Mouse (Mus musculus) heart, embryonic 16.5 days (tissue): ENCODE data around the gene Vrk1. TPM values are rescaled to one million over a fixed set of nuclear protein-coding genes. Genes with fewer than 3 reads are reported as not detected.

Experiments used
- ATAC-seq: fragments of 200-750 bp; cut with Nextera tagmentation; replicated peaks from 2 replicates; pipeline ENCODE4 v1.8.0; 2017; ENCODE audit warnings: moderate number of reproducible peaks; ENCODE audit not compliant: insufficient read depth, low FRiP score; ENCODE audit errors: extremely low read depth
- H3K27ac ChIP-seq: fragments of 300-500 bp; sonication (generic); 2 replicates; pipeline ENCODE4 v1.5.1; 2014; ENCODE audit warnings: mild to moderate bottlenecking, low read length, control low read depth, moderate library complexity
- H3K27me3 ChIP-seq: fragments of 300-500 bp; sonication (generic); 2 replicates; pipeline ENCODE4 v1.6.1; 2014; ENCODE audit warnings: low read length, mixed read lengths; ENCODE audit not compliant: control insufficient read depth, insufficient read depth
- H3K36me3 ChIP-seq: fragments of 300-500 bp; sonication (generic); 2 replicates; pipeline ENCODE4 v1.6.1; 2014; ENCODE audit not compliant: control insufficient read depth, insufficient read depth
- H3K4me1 ChIP-seq: fragments of 300-500 bp; sonication (generic); 2 replicates; pipeline ENCODE4 v1.6.1; 2014; ENCODE audit warnings: low read length, mixed read lengths; ENCODE audit not compliant: control insufficient read depth, insufficient read depth
- H3K4me2 ChIP-seq: fragments of 300-500 bp; sonication (generic); 2 replicates; pipeline ENCODE4 v1.6.1; 2014; ENCODE audit warnings: low read depth, mild to moderate bottlenecking, control low read depth, low read length
- H3K4me3 ChIP-seq: fragments of 300-500 bp; sonication (generic); 2 replicates; pipeline ENCODE4 v1.5.1; 2014; ENCODE audit warnings: mild to moderate bottlenecking, control low read depth, low read length
- H3K9ac ChIP-seq: fragments of 300-500 bp; sonication (generic); 2 replicates; pipeline ENCODE4 v1.6.1; 2014; ENCODE audit warnings: low read length, control low read depth
- H3K9me3 ChIP-seq: fragments of 300-500 bp; sonication (generic); replicated peaks from 2 replicates; pipeline ENCODE4 v1.6.1; 2016; ENCODE audit warnings: low read length; ENCODE audit not compliant: control insufficient read depth
- WGBS: fragments of 180-500 bp; shearing (Covaris S2); extraction: QIAGEN DNeasy Blood & Tissue Kit; methylation state at CpG from one replicate; pipeline ENCODE4 v1.1.7; 2014; 5-methylcytosine and 5-hydroxymethylcytosine counted together
- polyA plus RNA-seq: library from polyadenylated mRNA; unstranded; fragments of >200 nt; fragmentation: Nextera tagmentation; extraction: Ambion mirVana; gene quantifications from 2 replicates; pipeline ENCODE4 v1.2.1, GENCODE M21; 2015

Gene Vrk1
- polyA plus RNA-seq, 1 experiment from 2014 or later, result 50.5 TPM

DNA sequence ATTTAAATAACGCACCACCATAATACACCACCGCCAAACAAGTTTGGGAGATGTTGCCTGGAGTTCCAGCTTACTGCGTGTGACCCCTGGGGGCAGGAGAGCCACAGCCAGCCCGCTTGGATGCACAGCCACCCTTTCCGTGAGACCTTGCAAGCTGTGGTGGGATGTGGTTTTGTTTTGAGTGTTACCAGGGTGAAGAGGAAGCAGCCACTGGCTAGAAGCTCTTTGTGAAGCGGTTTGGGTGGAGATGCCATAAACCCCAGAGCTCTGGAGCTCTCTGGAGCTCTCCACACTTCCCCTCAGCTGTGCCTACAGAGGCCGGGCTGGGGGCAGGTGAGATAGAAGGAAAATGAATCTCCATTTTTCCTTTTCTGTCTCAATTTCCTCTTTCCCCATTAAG lies 38.8 kb upstream of the Vrk1 start:
- Histone ChIP-seq H3K4me3 (no peak overlapping the region), H3K27ac (no peak overlapping the region), H3K4me1 (0 out of 2 replicates have a peak, but pooled peaks cover 3% of the 10 kb centered on the region), H3K36me3 (no peaks in the 10 kb centered on the region), H3K27me3 (peaks cover 3% of the 10 kb centered on the region; the same call in 1 of the 2 replicates), H3K9me3 (0 out of 2 replicates have a peak, but pooled peaks cover 3% of the 10 kb centered on the region), H3K9ac (no peak overlapping the region), H3K4me2 (no peak overlapping the region)
- 62% methylated on average over 7 of the region's 7 CpGs for WGBS
- ATAC-seq, result no peak

DNA sequence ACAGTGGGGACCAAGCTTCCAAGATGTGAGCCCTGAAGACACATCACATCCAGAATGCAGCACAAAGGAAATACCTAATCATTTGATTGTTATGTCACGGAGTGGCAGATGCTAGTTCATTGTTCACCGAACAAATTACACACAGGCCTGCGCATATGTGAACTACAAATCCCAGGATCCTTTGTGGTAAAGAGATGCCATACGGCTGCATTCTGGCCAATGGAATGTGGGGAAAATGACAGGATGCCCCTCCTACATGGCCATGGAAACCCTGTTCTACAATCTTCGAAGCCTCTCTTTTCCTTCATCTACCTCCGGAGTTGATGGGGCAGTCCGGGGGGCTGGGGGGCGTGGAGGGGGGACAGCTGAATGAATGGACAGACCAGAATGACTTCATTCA lies 37.4 kb upstream of the Vrk1 start:
- peaks cover 3% of the 10 kb centered on the region; the same call in 1 of the 2 replicates for H3K27me3 ChIP-seq
- no peak overlapping the region for H3K9ac ChIP-seq
- H3K36me3 ChIP-seq, result no peaks in the 10 kb centered on the region
- no peak for ATAC-seq
- H3K9me3 ChIP-seq, result 0 out of 2 replicates have a peak, but pooled peaks cover 3% of the 10 kb centered on the region
- H3K27ac ChIP-seq, result no peak overlapping the region
- 83% methylated on average over 8 of the region's 8 CpGs for WGBS
- no peak overlapping the region for H3K4me2 ChIP-seq
- no peak overlapping the region for H3K4me3 ChIP-seq
- H3K4me1 ChIP-seq, result 0 out of 2 replicates have a peak, but pooled peaks cover 3% of the 10 kb centered on the region

- Histone ChIP-seq H3K4me3 (no peak overlapping the region), H3K27me3 (peaks cover 3% of the 10 kb centered on the region; the same call in 1 of the 2 replicates), H3K27ac (no peak overlapping the region), H3K9ac (no peak overlapping the region), H3K4me1 (no peaks in the 10 kb centered on the region), H3K36me3 (no peaks in the 10 kb centered on the region), H3K4me2 (no peak overlapping the region), H3K9me3 (0 out of 2 replicates have a peak, but pooled peaks cover 3% of the 10 kb centered on the region)
- 60% methylated on average over 9 of the region's 9 CpGs for WGBS
- no peak for ATAC-seq
Measured at GRCm38 (mm10) chr12:105973691-105974090, 36.3 kb upstream of the Vrk1 start.

GRCm38 (mm10) chr12:105974107-105974506 lies 35.9 kb upstream of the Vrk1 start:
- Histone ChIP-seq H3K4me3 (no peak overlapping the region), H3K4me1 (no peaks in the 10 kb centered on the region), H3K27ac (no peak overlapping the region), H3K27me3 (peaks cover 3% of the 10 kb centered on the region; the same call in 1 of the 2 replicates), H3K9me3 (0 out of 2 replicates have a peak, but pooled peaks cover 3% of the 10 kb centered on the region), H3K4me2 (no peak overlapping the region), H3K9ac (no peak overlapping the region), H3K36me3 (no peaks in the 10 kb centered on the region)
- 63% methylated on average over 5 of the region's 5 CpGs for WGBS
- no peak for ATAC-seq

- Histone ChIP-seq H3K27me3 (no peaks in the 10 kb centered on the region), H3K27ac (no peak overlapping the region), H3K4me1 (no peaks in the 10 kb centered on the region), H3K4me3 (peak overlapping the region; percentile 9), H3K36me3 (no peaks in the 10 kb centered on the region), H3K9ac (peak overlapping the region; percentile 4; the same call in 1 of the 2 replicates), H3K4me2 (peak overlapping the region; percentile 51), H3K9me3 (peaks cover 6% of the 10 kb centered on the region)
- ATAC-seq, result peak; percentile 28; the same call in 1 of the 2 replicates
- WGBS, result 10% methylated on average over 13 of the region's 16 CpGs
Measured at GRCm38 (mm10) chr12:105981121-105981973, 28.7 kb upstream of the Vrk1 start.

DNA sequence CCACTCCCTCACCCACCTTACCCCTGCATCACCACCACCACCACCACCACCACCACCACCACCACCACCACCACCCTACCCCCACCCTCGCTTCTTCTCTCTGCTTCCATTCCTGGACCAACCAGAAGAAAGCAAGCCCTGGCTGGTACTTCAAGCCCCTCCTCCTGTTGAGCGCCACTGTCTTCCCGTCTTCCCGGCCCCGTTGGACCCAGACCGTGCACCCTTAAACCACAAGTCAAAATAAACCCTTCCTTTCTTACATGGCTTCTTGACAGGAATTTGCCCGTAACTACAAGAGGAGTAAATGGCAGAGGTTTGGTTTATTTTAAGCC lies 28.1 kb upstream of the Vrk1 start:
- Histone ChIP-seq H3K27ac (no peak overlapping the region), H3K36me3 (no peaks in the 10 kb centered on the region), H3K4me3 (no peak overlapping the region), H3K9me3 (peaks cover 6% of the 10 kb centered on the region), H3K27me3 (no peaks in the 10 kb centered on the region), H3K9ac (no peak overlapping the region), H3K4me2 (peak overlapping the region; percentile 51), H3K4me1 (no peaks in the 10 kb centered on the region)
- no peak for ATAC-seq
- 71% methylated on average over 6 of the region's 7 CpGs for WGBS

GRCm38 (mm10) chr12:105982598-105982997 lies 27.4 kb upstream of the Vrk1 start:
- no peak for ATAC-seq
- Histone ChIP-seq H3K9me3 (peaks cover 6% of the 10 kb centered on the region), H3K9ac (no peak overlapping the region), H3K4me3 (no peak overlapping the region), H3K27me3 (no peaks in the 10 kb centered on the region), H3K36me3 (no peaks in the 10 kb centered on the region), H3K4me1 (no peaks in the 10 kb centered on the region), H3K4me2 (no peak overlapping the region), H3K27ac (no peak overlapping the region)
- WGBS, result 72% methylated on average over 6 of the region's 6 CpGs

- H3K36me3 ChIP-seq, result no peaks in the 10 kb centered on the region
- H3K9ac ChIP-seq, result no peak overlapping the region
- H3K27me3 ChIP-seq, result no peaks in the 10 kb centered on the region
- H3K4me3 ChIP-seq, result no peak overlapping the region
- H3K4me2 ChIP-seq, result no peak overlapping the region
- WGBS, result 85% methylated on average over 9 of the region's 9 CpGs
- no peak for ATAC-seq
- no peak overlapping the region for H3K27ac ChIP-seq
- H3K4me1 ChIP-seq, result no peaks in the 10 kb centered on the region
- peaks cover 6% of the 10 kb centered on the region for H3K9me3 ChIP-seq
Measured at GRCm38 (mm10) chr12:105983499-105983898, 26.5 kb upstream of the Vrk1 start.

- ATAC-seq, result no peak
- peaks cover 4% of the 10 kb centered on the region; the same call in 1 of the 2 replicates for H3K4me1 ChIP-seq
- no peak overlapping the region for H3K4me2 ChIP-seq
- WGBS, result 69% methylated on average over 4 of the region's 4 CpGs
- no peak overlapping the region for H3K9ac ChIP-seq
- H3K36me3 ChIP-seq, result no peaks in the 10 kb centered on the region
- peaks cover 5% of the 10 kb centered on the region for H3K9me3 ChIP-seq
- no peaks in the 10 kb centered on the region for H3K27me3 ChIP-seq
- no peak overlapping the region for H3K4me3 ChIP-seq
- H3K27ac ChIP-seq, result no peak overlapping the region
Measured at GRCm38 (mm10) chr12:105988434-105988833, 21.6 kb upstream of the Vrk1 start.
